Mouse (Mus musculus): ENCODE results near the gene Snrnp25.

GRCm38 (mm10) chr11:32194086-32194485 lies 11.1 kb upstream of the Snrnp25 start:
- no peak for TF ChIP-seq FLI1 (IDR thresholded peaks at IDR 0.05; ENCODE audit: low read length)
- TF ChIP-seq GATA1 (IDR thresholded peaks at IDR 0.05; ENCODE audit: borderline replicate concordance, low read length), result no peak

Measured in megakaryocyte, embryonic 14.5 days (primary cell).